Mouse (Mus musculus) layer of hippocampus, adult 9-11 months (tissue): ENCODE measurements at regions not wholly inside any gene's neighbourhood (a gene's known extent, or its start where the extent isn't known, plus 50 kb on each side); places are given as distances from the start of the nearest gene placed in this dataset.
"Not testable (repeated sequence)": the region's sequence is repeated elsewhere in the genome, so short reads cannot be mapped to it uniquely, and the experiment has no call there.

Source experiments
- DNase-seq: peaks from one replicate; pipeline ENCODE4 v3.0.0; 2022

GRCm38 (mm10) chr9:48053580-48053979 is 108.2 kb upstream of the Nxpe4 start:
- DNase-seq: no peak

GRCm38 (mm10) chr9:48055246-48055645 is 106.6 kb upstream of the Nxpe4 start:
- no peak for DNase-seq

GRCm38 (mm10) chr9:48058599-48058998 is 103.2 kb upstream of the Nxpe4 start:
- DNase-seq: peak; percentile 30

- no peak for DNase-seq
Observed at GRCm38 (mm10) chr9:48059549-48060165, 102.2 kb upstream of the Nxpe4 start.

- DNase-seq: no peak
Observed at GRCm38 (mm10) chr9:48060996-48061395, 100.8 kb upstream of the Nxpe4 start.

GRCm38 (mm10) chr9:48066730-48067345 is 95.0 kb upstream of the Nxpe4 start:
- peak; percentile 51 for DNase-seq

GRCm38 (mm10) chr9:48072592-48072991 is 89.2 kb upstream of the Nxpe4 start:
- DNase-seq: no peak

- DNase-seq: peak; percentile 27
Observed at GRCm38 (mm10) chr9:48073096-48073495, 88.7 kb upstream of the Nxpe4 start.

- DNase-seq: no peak
Observed at GRCm38 (mm10) chr9:48075661-48076240, 86.1 kb upstream of the Nxpe4 start.

GRCm38 (mm10) chr9:48082461-48082860 is 79.4 kb upstream of the Nxpe4 start:
- DNase-seq: no peak

- not testable (repeated sequence) for DNase-seq
Observed at GRCm38 (mm10) chr9:48084196-48084595, 77.6 kb upstream of the Nxpe4 start.

GRCm38 (mm10) chr9:48089661-48090060 is 72.2 kb upstream of the Nxpe4 start:
- no peak for DNase-seq

- DNase-seq: no peak
Observed at GRCm38 (mm10) chr9:48094756-48095155, 67.1 kb upstream of the Nxpe4 start.

- DNase-seq: no peak
Observed at GRCm38 (mm10) chr9:48099846-48100245, 62.0 kb upstream of the Nxpe4 start.

GRCm38 (mm10) chr9:48106441-48107167 is 55.2 kb upstream of the Nxpe4 start:
- no peak for DNase-seq

- no peak for DNase-seq
Observed at GRCm38 (mm10) chr9:48108994-48109619, 52.7 kb upstream of the Nxpe4 start.

GRCm38 (mm10) chr9:48111316-48111890 is 50.4 kb upstream of the Nxpe4 start:
- peak; percentile 71 for DNase-seq
